Mouse (Mus musculus) ES-Bruce4 (cell line): Measurements from ENCODE around the gene Foxk2.

Experiments
- CTCF ChIP-seq: IDR thresholded peaks from one replicate; pipeline ENCODE4 v1.8.1; 2011; ENCODE audit warnings: low read depth, low read length
- EP300 ChIP-seq: IDR thresholded peaks from 2 replicates; pipeline ENCODE4 v1.6.1; 2011; ENCODE audit warnings: low read depth, low read length; ENCODE audit not compliant: insufficient read depth

DNA sequence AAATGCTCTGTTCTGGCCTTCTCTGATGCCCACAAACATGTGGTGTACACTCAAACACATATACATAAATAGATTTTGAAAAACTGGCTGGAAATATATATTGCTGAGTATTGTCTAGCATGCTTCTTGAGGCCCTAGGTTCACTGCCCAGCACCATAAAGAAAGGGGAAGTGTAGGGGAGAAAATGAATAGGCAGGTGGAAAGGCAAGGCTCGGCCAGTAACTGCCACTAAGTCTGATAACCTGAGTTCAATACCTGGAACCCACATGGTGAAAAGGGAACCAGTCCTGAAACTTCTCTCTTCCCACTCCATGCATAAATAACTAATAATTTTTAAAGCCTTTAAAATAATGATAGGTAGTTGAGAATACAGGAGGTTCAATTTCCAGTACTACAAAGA is 79.9 kb downstream of the Foxk2 start:
- TF ChIP-seq EP300 (no peak), CTCF (no peak)
